Mouse (Mus musculus) thymus, postnatal 14 days (tissue): Measurements from ENCODE around the gene Nt5c1a.

Experiments used
- DNase-seq: peaks from one replicate; pipeline ENCODE4 v3.0.0; 2021

Nt5c1a gene

DNA sequence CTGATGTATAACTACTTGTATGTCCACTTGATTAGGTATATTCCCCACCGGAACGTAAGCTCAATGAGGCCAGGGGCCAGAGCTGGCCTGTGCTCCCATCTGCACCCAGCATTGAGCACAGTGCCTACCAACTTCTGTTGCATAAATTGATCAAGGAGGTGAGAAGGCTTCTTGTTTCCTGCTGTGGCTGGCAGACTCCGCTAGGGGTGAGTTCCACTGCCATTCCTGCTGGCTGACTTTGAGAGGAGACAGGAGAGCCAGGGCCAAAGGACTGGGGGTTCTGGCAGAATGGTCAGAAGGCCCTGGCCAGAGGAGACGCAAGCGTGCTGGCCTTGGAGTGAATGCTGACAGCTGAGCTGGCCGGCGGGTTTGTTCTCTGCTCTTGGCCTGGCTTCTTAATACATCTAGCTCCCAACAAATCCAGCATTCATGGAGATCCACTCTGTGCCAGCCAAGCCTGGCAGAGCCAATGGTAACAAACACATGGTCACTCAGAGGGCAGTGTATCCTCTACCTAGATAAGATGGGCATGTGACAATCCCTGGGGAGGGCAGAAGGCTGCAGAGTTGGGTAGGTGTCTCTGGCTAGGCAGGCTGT lies 47.8 kb downstream of the Nt5c1a start:
- no peak for DNase-seq

DNA sequence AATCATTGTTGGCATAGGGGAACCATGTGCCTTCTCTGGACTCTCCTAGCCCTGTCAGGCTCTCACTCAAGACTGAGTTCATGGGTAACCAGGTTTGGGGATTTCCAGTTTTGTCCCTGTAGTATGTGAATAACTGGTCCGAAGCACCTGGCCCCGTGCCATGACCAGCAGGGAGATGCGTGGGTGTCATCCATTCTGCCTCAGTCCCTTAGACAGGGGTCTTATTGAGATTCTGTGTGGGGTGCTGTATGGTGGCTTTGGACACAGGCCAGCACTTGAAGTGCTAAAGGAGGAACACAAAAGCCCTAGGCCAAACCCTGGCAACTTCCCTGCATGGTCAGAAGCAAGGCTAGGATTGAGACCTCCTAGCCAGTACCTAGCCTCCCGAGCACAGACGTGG lies 50.9 kb downstream of the Nt5c1a start:
- no peak for DNase-seq

DNA sequence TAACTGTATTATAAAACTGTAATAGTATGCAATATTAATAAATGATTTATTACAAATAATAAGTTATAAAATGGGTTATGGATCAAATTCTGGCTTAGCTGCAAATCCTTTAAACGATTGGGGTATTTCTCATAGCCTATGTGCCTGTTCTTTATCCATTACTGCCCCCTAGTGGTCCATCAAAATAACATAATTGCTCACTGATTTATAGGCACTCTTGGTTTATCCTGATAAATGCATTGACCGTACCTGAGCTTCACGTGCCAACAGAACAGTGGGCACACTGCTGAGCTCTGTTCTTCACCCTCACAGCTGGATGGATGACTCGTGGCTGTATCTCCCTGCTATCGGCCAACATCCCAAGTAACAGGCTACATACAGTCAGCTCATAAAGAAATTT lies 53.3 kb downstream of the Nt5c1a start:
- peak; percentile 33 for DNase-seq

DNA sequence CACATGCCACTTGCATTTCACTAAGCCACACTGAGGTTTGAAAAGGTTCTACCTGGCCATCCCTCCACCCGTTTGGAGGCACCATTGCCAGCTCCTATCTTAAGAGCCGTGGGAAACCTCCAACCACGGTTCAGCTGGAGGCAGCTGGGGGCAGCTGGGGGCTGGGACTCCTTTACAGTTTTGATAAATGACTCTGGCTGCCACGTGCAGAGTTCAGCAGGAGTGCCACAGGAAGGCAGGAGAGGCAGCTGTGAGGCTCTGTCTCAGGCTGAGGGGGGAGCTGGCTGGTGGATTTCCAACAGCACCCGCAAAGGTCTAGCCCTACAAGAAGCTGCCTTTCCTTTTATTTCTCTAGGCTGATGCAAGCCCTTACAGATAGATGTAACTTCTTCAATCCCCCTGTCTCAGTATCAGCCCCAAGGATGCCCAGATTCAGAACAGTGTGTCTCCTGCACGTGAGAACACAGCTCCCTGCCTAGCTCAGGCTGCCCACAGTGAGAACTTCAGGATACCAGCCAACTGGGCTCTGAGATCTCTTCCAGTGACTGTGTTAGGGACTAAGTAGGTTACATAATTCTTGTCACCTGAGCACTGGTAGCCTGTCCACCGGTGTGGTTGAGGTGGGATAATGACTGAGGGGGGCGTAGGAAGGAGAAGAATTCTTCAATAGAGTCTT lies 58.9 kb downstream of the Nt5c1a start:
- no peak for DNase-seq

DNA sequence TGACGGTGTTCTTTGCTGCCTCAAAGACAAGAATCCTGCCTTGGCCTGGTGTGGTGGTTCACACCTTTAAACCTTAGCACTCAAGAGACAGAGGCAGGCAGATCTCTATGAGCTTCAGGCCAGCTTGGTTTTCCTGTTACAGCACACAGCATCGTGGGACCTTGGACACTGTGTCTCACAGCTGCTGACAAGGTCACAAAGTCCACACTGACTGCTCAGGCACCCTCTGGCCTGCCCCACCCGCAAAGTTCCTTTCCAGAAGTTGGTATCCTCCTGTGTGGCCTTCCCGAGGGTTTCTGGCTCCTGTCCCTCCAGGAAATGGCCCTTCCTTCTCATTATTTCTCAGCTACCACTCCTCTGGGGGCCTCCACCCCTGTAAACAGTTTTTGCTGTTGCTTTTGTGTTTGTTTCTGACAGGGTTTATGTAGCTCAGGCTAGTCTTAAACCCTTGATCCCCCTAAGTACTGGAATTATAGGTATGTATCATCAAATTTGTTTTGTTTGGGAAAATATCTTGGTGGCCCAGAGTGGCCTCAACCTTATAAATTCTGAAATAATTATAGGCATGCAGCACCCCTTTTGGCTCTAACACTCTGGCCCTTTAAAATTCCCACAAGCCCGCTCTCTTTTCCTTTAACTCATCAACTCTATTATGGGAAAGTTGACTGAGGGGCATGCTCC lies 60.6 kb downstream of the Nt5c1a start, which contains the start of gene Pabpc4:
Pabpc4 (plus strand) TSS at position 631 of the 681 bp plus-strand sequence.
- DNase-seq: no peak
